In genomic region chr5:107438353-107438752, GRCm38 (mm10) we compare ENCODE assay signal across 8 mouse cellular contexts. TPM values are rescaled to one million over a fixed set of nuclear protein-coding genes. Genes with fewer than 3 reads are reported as not detected.
DNase-seq lines count a peak whose midpoint lies in the region; ATAC-seq and TF ChIP-seq lines count a peak whose summit lies in the region.

No protein-coding gene starts in this region.

- intact Hi-C loops in left cerebral cortex, postnatal 10 days (cut with DNase I), result no loop called here

- no peaks in the 10 kb centered on the region for H3K27me3 ChIP-seq in lung, embryonic 14.5 days (ENCODE audit: insufficient read depth, low read length)
- no peaks in the 10 kb centered on the region for H3K27me3 ChIP-seq in embryonic facial prominence, embryonic 15.5 days
- no peaks in the 10 kb centered on the region for H3K27me3 ChIP-seq in limb, embryonic 10.5 days (ENCODE audit: low read depth, poor library complexity, severe bottlenecking)
- no peaks in the 10 kb centered on the region for H3K27me3 ChIP-seq in neural tube, embryonic 13.5 days

- H3K9ac ChIP-seq in lung, embryonic 14.5 days, result peak overlapping the region; percentile 90
- H3K9ac ChIP-seq in embryonic facial prominence, embryonic 15.5 days, result peak overlapping the region; percentile 89
- H3K9ac ChIP-seq in neural tube, embryonic 13.5 days, result peak overlapping the region; percentile 95

- ATAC-seq in lung, embryonic 14.5 days (ENCODE audit: insufficient read depth), result peak; percentile 13; the same call in 1 of the 2 replicates
- ATAC-seq in embryonic facial prominence, embryonic 15.5 days (ENCODE audit: insufficient number of reproducible peaks, low FRiP score, low TSS enrichment, low read depth), result no peak
- peak; percentile 12; the same call in 1 of the 2 replicates for ATAC-seq in neural tube, embryonic 13.5 days (ENCODE audit: low read depth)

- H3K27ac ChIP-seq in lung, embryonic 14.5 days (ENCODE audit: low read depth), result peak overlapping the region; percentile 75
- H3K27ac ChIP-seq in embryonic facial prominence, embryonic 15.5 days (replicated peaks), result peak overlapping the region; percentile 92
- H3K27ac ChIP-seq in limb, embryonic 10.5 days, result peak overlapping the region; percentile 95
- H3K27ac ChIP-seq in neural tube, embryonic 13.5 days (replicated peaks), result peak overlapping the region; percentile 90

- peak overlapping the region; percentile 82 for H3K4me2 ChIP-seq in lung, embryonic 14.5 days
- peak overlapping the region; percentile 61 for H3K4me2 ChIP-seq in embryonic facial prominence, embryonic 15.5 days (replicated peaks)
- peak overlapping the region; percentile 66 for H3K4me2 ChIP-seq in neural tube, embryonic 13.5 days

- TF ChIP-seq CTCF in lung, embryonic 14.5 days (IDR thresholded peaks at IDR 0.05; ENCODE audit: low read depth), result 0 out of 2 replicates have a peak, but pooled peaks have one; percentile 4

- H3K36me3 ChIP-seq in lung, embryonic 14.5 days (ENCODE audit: insufficient read depth), result no peaks in the 10 kb centered on the region
- H3K36me3 ChIP-seq in embryonic facial prominence, embryonic 15.5 days, result no peaks in the 10 kb centered on the region
- H3K36me3 ChIP-seq in limb, embryonic 10.5 days, result no peaks in the 10 kb centered on the region
- H3K36me3 ChIP-seq in neural tube, embryonic 13.5 days, result no peaks in the 10 kb centered on the region

- DNase-seq in lung, embryonic 14.5 days, result peak; percentile 34
- DNase-seq in lung, postnatal 36 days, result no peak
- DNase-seq in limb, embryonic 10.5 days (ENCODE audit: low spot score), result no peak
- no peak for DNase-seq in left cerebral cortex, postnatal 10 days (ENCODE audit: extremely low spot score in 1 of 2, low spot score in 2 of 2)
- no peak for DNase-seq in frontal cortex, postnatal 25 days (ENCODE audit: low spot score in 2 of 2)
- no peak for DNase-seq in cerebellum, postnatal 36 days

- WGBS in lung, embryonic 14.5 days, result 15% methylated on average over 7 of the region's 7 CpGs
- 19% methylated on average over 7 of the region's 7 CpGs for WGBS in embryonic facial prominence, embryonic 15.5 days
- WGBS in limb, embryonic 10.5 days, result 24% methylated on average over 7 of the region's 7 CpGs
- WGBS in neural tube, embryonic 13.5 days, result 24% methylated on average over 7 of the region's 7 CpGs

- H3K4me3 ChIP-seq in lung, embryonic 14.5 days (ENCODE audit: low read depth, low read length), result peak overlapping the region; percentile 80
- H3K4me3 ChIP-seq in embryonic facial prominence, embryonic 15.5 days (replicated peaks), result peak overlapping the region; percentile 96
- H3K4me3 ChIP-seq in limb, embryonic 10.5 days, result peak overlapping the region; percentile 86
- H3K4me3 ChIP-seq in neural tube, embryonic 13.5 days, result peak overlapping the region; percentile 86

- no peaks in the 10 kb centered on the region for H3K9me3 ChIP-seq in lung, embryonic 14.5 days (ENCODE audit: low read depth, low read length)
- H3K9me3 ChIP-seq in embryonic facial prominence, embryonic 15.5 days (replicated peaks), result no peaks in the 10 kb centered on the region
- no peaks in the 10 kb centered on the region for H3K9me3 ChIP-seq in limb, embryonic 10.5 days (replicated peaks)
- no peaks in the 10 kb centered on the region for H3K9me3 ChIP-seq in neural tube, embryonic 13.5 days

- H3K4me1 ChIP-seq in lung, embryonic 14.5 days (ENCODE audit: insufficient read depth), result no peaks in the 10 kb centered on the region
- H3K4me1 ChIP-seq in embryonic facial prominence, embryonic 15.5 days, result peaks cover 7% of the 10 kb centered on the region
- peaks cover 15% of the 10 kb centered on the region for H3K4me1 ChIP-seq in limb, embryonic 10.5 days
- H3K4me1 ChIP-seq in neural tube, embryonic 13.5 days (replicated peaks), result peaks cover 10% of the 10 kb centered on the region

RNA-seq across cellular contexts. Expression of gene Btbd8, which starts 0.6 kb away (rescaled TPM):
- 4.3 and 5.9 TPM in 2 replicates for polyA plus RNA-seq in lung, embryonic 14.5 days (2014; fragmentation: Nextera tagmentation; extraction: Ambion mirVana)
- polyA plus RNA-seq in embryonic facial prominence, embryonic 15.5 days (2015; fragmentation: Nextera tagmentation; extraction: Ambion mirVana), result 4.9 and 7.6 TPM in 2 replicates
- polyA plus RNA-seq in limb, embryonic 10.5 days (2016; fragmentation: Nextera tagmentation; extraction: Ambion mirVana), result 3.0 and 4.0 TPM in 2 replicates
- polyA plus RNA-seq in neural tube, embryonic 13.5 days (2015; fragmentation: Nextera tagmentation; extraction: Ambion mirVana), result 11.0 and 12.7 TPM in 2 replicates
- total RNA-seq in left cerebral cortex, postnatal 10 days (2021), result 100 to 1,000 TPM; 113 to 116 TPM

RNA-seq across cellular contexts. Expression of gene Lpcat2b, which starts 7.0 kb away (rescaled TPM):
- not detected in 2 replicates for polyA plus RNA-seq in lung, embryonic 14.5 days (2014; fragmentation: Nextera tagmentation; extraction: Ambion mirVana)
- polyA plus RNA-seq in embryonic facial prominence, embryonic 15.5 days (2015; fragmentation: Nextera tagmentation; extraction: Ambion mirVana), result 0.05 TPM in 1 of 2 replicates, not detected in the other
- polyA plus RNA-seq in limb, embryonic 10.5 days (2016; fragmentation: Nextera tagmentation; extraction: Ambion mirVana), result not detected in 2 replicates
- polyA plus RNA-seq in neural tube, embryonic 13.5 days (2015; fragmentation: Nextera tagmentation; extraction: Ambion mirVana), result not detected in 2 replicates
- under 1 TPM in 1 of 2 experiments, not detected in 1; 0.19 TPM for total RNA-seq in left cerebral cortex, postnatal 10 days (2021)

RNA-seq across cellular contexts. Expression of gene Ephx4, which starts 35.8 kb away (rescaled TPM):
- 1.6 and 2.2 TPM in 2 replicates for polyA plus RNA-seq in lung, embryonic 14.5 days (2014; fragmentation: Nextera tagmentation; extraction: Ambion mirVana)
- 3.0 and 3.7 TPM in 2 replicates for polyA plus RNA-seq in embryonic facial prominence, embryonic 15.5 days (2015; fragmentation: Nextera tagmentation; extraction: Ambion mirVana)
- 0.36 TPM in 2 replicates for polyA plus RNA-seq in limb, embryonic 10.5 days (2016; fragmentation: Nextera tagmentation; extraction: Ambion mirVana)
- 2.8 and 3.0 TPM in 2 replicates for polyA plus RNA-seq in neural tube, embryonic 13.5 days (2015; fragmentation: Nextera tagmentation; extraction: Ambion mirVana)
- 10 to 100 TPM; 47.9 to 48.5 TPM for total RNA-seq in left cerebral cortex, postnatal 10 days (2021)
